Mouse (Mus musculus) erythroblast, embryonic 14.5 days (primary cell): ENCODE results near the gene Vamp5.

Experiments used
- GATA1 ChIP-seq: IDR thresholded peaks from 2 replicates; pipeline ENCODE4 v1.6.1; 2012; ENCODE audit warnings: low read length, inconsistent platforms, mixed read lengths
- TAL1 ChIP-seq: IDR thresholded peaks from 3 replicates; pipeline ENCODE4 v1.6.1; 2012; ENCODE audit warnings: low read length, inconsistent platforms, mixed read lengths

GRCm38 (mm10) chr6:72364009-72364408, 16.3 kb downstream of the Vamp5 start:
- TF ChIP-seq TAL1: no peak
- no peak for TF ChIP-seq GATA1
